Comparison of ENCODE assay signal across 8 mouse cellular contexts in the genomic region with DNA sequence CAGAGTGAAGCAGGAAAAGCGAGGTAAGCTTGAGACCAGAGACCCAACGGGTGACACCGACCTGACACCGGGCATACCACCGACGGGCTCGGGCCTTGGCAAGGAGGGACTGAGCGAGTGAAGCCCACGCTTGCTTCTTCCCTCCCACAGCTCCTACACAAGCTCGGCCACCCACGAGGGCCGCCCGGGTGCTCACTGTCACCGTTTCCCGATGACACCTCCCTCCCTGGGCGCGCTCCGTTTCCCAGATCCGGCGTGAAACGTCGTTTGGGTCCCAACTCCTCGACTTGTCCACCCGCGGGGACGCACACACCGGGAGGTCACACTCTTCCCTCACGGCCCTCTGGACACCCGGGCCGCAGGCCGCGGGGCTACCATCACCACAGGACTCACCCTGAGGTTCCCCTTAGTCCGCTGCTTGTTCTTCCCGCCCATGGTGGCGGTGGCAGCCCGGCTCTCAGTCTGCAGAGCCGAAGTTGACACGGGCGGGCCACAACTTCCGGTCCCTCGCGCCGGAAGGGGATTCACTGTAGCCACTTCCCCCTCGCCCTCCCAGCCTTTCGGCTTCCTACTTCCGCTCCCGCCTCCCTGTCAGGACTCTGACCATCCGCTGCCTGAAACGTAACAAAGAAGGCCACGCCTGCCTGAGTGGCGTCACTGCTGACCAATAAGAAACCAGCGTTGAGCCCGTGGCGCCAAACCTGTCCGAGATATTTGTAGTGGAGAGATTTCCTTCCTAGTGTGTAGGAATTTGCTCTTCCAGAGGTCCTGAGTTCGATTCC. TPM values are rescaled to one million over a fixed set of nuclear protein-coding genes. Genes with fewer than 3 reads are reported as not detected.
DNase-seq lines count a peak whose midpoint lies in the region; ATAC-seq lines count a peak whose summit lies in the region.

A gene (minus strand): TSS at position 580 of the 782 bp plus-strand sequence.

- peaks cover 10% of the 10 kb centered on the region for H3K4me1 ChIP-seq in hindbrain, embryonic 12.5 days

- 0 out of 2 replicates have a peak, but pooled peaks cover 6% of the 10 kb centered on the region for H3K36me3 ChIP-seq in hindbrain, embryonic 12.5 days

- peak; percentile 99 for ATAC-seq in hindbrain, embryonic 12.5 days (ENCODE audit: low FRiP score)

- DNase-seq in NIH3T3 (ENCODE audit: low read depth), result peak; percentile 98
- DNase-seq in cerebellum, postnatal 10 days, result peak; percentile 99
- DNase-seq in frontal cortex, postnatal 10 days (ENCODE audit: low spot score in 2 of 2), result peak; percentile 98
- DNase-seq in layer of hippocampus, postnatal 14 days (ENCODE audit: low spot score in 2 of 2), result peak; percentile 97 to 99
- peak; percentile 98 for DNase-seq in lung, postnatal 14 days
- peak; percentile 97 for DNase-seq in retina, adult 2 months (ENCODE audit: low read depth, low spot score)
- DNase-seq in thymus, postnatal 36 days, result peak; percentile 95 to 97

- peak within 1 kb of the TSS; percentile 84 for H3K9ac ChIP-seq in hindbrain, embryonic 12.5 days

- peak within 1 kb of the TSS; percentile 94 for H3K4me2 ChIP-seq in hindbrain, embryonic 12.5 days (replicated peaks)

- no peak within 1 kb of the TSS for H3K27ac ChIP-seq in hindbrain, embryonic 12.5 days

- H3K4me3 ChIP-seq in hindbrain, embryonic 12.5 days, result peak within 1 kb of the TSS; percentile 90

- H3K9me3 ChIP-seq in hindbrain, embryonic 12.5 days (replicated peaks), result no peaks in the 10 kb centered on the region

- under 1% methylated on average over 56 of the region's 56 CpGs for WGBS in hindbrain, embryonic 12.5 days

- no peaks in the 10 kb centered on the region for H3K27me3 ChIP-seq in hindbrain, embryonic 12.5 days

RNA-seq across cellular contexts. Expression of the gene that starts here (rescaled TPM):
- 34.8 and 36.0 TPM in 2 replicates for polyA plus RNA-seq in hindbrain, embryonic 12.5 days (2016; fragmentation: Nextera tagmentation; extraction: Ambion mirVana)
- 10 to 100 TPM; 44.3 to 47.7 TPM for total RNA-seq in layer of hippocampus, postnatal 14 days (2021)
